Mouse (Mus musculus) myocyte (in vitro differentiated cells): Measurements from ENCODE around the gene Tfpt. TPM values are rescaled to one million over a fixed set of nuclear protein-coding genes. Genes with fewer than 3 reads are reported as not detected.

Experiments used
- H3K27me3 ChIP-seq: one replicate; pipeline ENCODE4 v1.6.1; 2011; ENCODE audit not compliant: control insufficient read depth, insufficient read depth, insufficient read length
- H3K36me3 ChIP-seq: one replicate; pipeline ENCODE4 v1.6.1; 2011; ENCODE audit not compliant: control insufficient read depth, insufficient read depth
- H3K4me2 ChIP-seq: one replicate; pipeline ENCODE4 v1.6.1; 2011; ENCODE audit warnings: low read depth, control low read depth
- H3K4me3 ChIP-seq: one replicate; pipeline ENCODE4 v1.5.1; 2011; ENCODE audit warnings: mild to moderate bottlenecking, control low read depth, moderate library complexity
- H3K79me2 ChIP-seq: one replicate; pipeline ENCODE4 v1.6.1; 2011; ENCODE audit not compliant: control insufficient read depth, insufficient read depth
- H3ac ChIP-seq: one replicate; pipeline ENCODE4 v1.6.1; 2011; ENCODE audit not compliant: control insufficient read depth, insufficient read length
- CEBPB ChIP-seq: IDR thresholded peaks from 2 replicates; pipeline ENCODE4 v1.6.1; 2011; ENCODE audit warnings: mild to moderate bottlenecking, moderate library complexity; ENCODE audit not compliant: poor library complexity, insufficient read depth, severe bottlenecking
- E2F4 ChIP-seq: IDR thresholded peaks from one replicate; pipeline ENCODE4 v1.6.1; 2011; ENCODE audit warnings: mild to moderate bottlenecking, control low read depth, moderate library complexity; ENCODE audit not compliant: insufficient read depth
- MAX ChIP-seq: IDR thresholded peaks from one replicate; pipeline ENCODE4 v1.6.1; 2011; ENCODE audit warnings: low read depth, mild to moderate bottlenecking, control low read depth
- MYOD1 ChIP-seq, 3 experiments: IDR thresholded peaks; one replicate each; pipeline ENCODE4 v1.6.1; 2011; ENCODE audit warnings: control low read depth in 2 of 3, low read depth in 2 of 3, mild to moderate bottlenecking in 2 of 3, moderate library complexity in 1 of 3; ENCODE audit not compliant: insufficient read length in 2 of 3, control insufficient read depth in 1 of 3
- MYOG ChIP-seq, 3 experiments: IDR thresholded peaks; one replicate each; pipeline ENCODE4 v1.6.1; 2011; ENCODE audit warnings: control low read depth in 2 of 3, low read depth in 2 of 3, mild to moderate bottlenecking in 2 of 3; ENCODE audit not compliant: insufficient read length in 2 of 3, control insufficient read depth in 1 of 3, insufficient read depth in 1 of 3
- POLR2A ChIP-seq: IDR thresholded peaks from one replicate; pipeline ENCODE4 v1.6.1; 2011; ENCODE audit warnings: low read depth, mild to moderate bottlenecking, control low read depth, moderate library complexity; ENCODE audit not compliant: insufficient read length
- POLR2AphosphoS2 ChIP-seq: IDR thresholded peaks from one replicate; pipeline ENCODE4 v1.6.1; 2011; ENCODE audit warnings: low read depth, control low read depth; ENCODE audit not compliant: insufficient read length
- REST ChIP-seq: IDR thresholded peaks from one replicate; pipeline ENCODE4 v1.6.1; 2011; ENCODE audit warnings: mild to moderate bottlenecking, control low read depth, moderate library complexity; ENCODE audit not compliant: insufficient read depth, insufficient read length
- SRF ChIP-seq: IDR thresholded peaks from one replicate; pipeline ENCODE4 v1.6.1; 2011; ENCODE audit warnings: low read depth; ENCODE audit not compliant: control insufficient read depth, insufficient read length
- TCF12 ChIP-seq: IDR thresholded peaks from one replicate; pipeline ENCODE4 v1.6.1; 2011; ENCODE audit warnings: mild to moderate bottlenecking, control low read depth; ENCODE audit not compliant: poor library complexity, insufficient read depth, severe bottlenecking
- TCF3 ChIP-seq: IDR thresholded peaks from one replicate; pipeline ENCODE4 v1.6.1; 2011; ENCODE audit warnings: low read depth, control low read depth; ENCODE audit not compliant: insufficient read length
- USF1 ChIP-seq: IDR thresholded peaks from one replicate; pipeline ENCODE4 v1.6.1; 2011; ENCODE audit warnings: low read depth, mild to moderate bottlenecking, control low read depth, moderate library complexity
- polyA plus RNA-seq: library from polyadenylated mRNA; unstranded; fragments of >200 nt; fragmentation: generic; extraction: Trizol; gene quantifications from one replicate; pipeline ENCODE4 v1.2.1, GENCODE M21; 2012; ENCODE audit warnings: missing spikeins

Tfpt gene
- polyA plus RNA-seq, 1 experiment = 27.2 TPM

DNA sequence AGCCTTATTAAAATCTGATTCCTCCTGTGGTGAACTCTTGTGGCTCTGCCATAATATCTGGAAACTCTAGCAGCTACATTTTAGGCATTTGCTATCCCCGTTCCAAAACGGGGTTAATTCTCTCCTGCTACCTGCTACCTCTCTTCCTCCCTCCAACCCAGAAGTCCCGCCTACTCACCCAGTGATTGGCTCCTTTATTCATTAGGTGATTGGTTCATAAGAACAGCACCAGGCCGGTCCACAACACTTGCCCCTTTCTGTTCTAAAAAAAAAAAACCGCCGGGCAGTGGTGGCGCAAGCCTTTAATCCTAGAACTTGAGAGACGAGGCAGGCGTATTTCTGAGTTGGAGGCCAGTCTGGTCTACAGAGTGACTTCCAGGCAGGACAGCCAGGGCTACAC lies 34.6 kb downstream of the Tfpt start:
- H3K4me3 ChIP-seq = no peak overlapping the region
- no peak overlapping the region for H3K4me2 ChIP-seq
- TF ChIP-seq POLR2A (no peak), SRF (no peak), MYOD1 (IDR thresholded peaks at IDR 0.05; ENCODE audit: control insufficient read depth in 1 of 3, insufficient read length in 2 of 3, low read depth in 2 of 3) (no peak), USF1 (no peak), TCF12 (no peak), TCF3 (no peak), MYOG (IDR thresholded peaks at IDR 0.05; ENCODE audit: control insufficient read depth in 1 of 3, insufficient read depth in 1 of 3, insufficient read length in 2 of 3, low read depth in 2 of 3) (no peak), MAX (no peak), CEBPB (no peak), E2F4 (no peak), POLR2AphosphoS2 (no peak), REST (no peak)
- no peaks in the 10 kb centered on the region for H3K79me2 ChIP-seq
- no peaks in the 10 kb centered on the region for H3K27me3 ChIP-seq
- H3ac ChIP-seq = no peak overlapping the region
- H3K36me3 ChIP-seq = no peaks in the 10 kb centered on the region

DNA sequence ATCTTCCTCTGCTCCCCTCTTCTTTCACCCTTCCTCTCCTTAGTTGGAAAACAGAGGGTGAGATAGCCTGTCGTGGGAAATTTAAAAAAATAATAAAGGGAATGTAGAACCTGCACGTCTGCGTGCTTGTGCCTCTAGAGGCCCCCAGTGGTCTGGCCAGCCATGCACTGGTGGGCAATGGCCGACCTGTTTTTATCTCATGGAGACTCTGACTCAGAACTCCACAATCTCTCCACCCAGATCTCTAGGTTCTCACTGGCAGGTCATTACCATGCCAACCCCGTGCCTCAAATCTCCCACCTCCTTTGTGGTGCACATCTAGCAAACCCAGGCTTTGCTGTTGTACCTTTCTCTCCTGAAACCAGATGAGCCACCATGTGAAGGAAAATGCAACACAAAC lies 35.0 kb downstream of the Tfpt start:
- H3K4me3 ChIP-seq = no peak overlapping the region
- no peaks in the 10 kb centered on the region for H3K79me2 ChIP-seq
- no peak overlapping the region for H3K4me2 ChIP-seq
- TF ChIP-seq MAX (no peak), TCF12 (no peak)
- H3K27me3 ChIP-seq = no peaks in the 10 kb centered on the region
- H3K36me3 ChIP-seq = no peaks in the 10 kb centered on the region
- no peak overlapping the region for H3ac ChIP-seq

- no peak overlapping the region for H3ac ChIP-seq
Measured at GRCm38 (mm10) chr7:3593855-3594254, 35.9 kb downstream of the Tfpt start.

DNA sequence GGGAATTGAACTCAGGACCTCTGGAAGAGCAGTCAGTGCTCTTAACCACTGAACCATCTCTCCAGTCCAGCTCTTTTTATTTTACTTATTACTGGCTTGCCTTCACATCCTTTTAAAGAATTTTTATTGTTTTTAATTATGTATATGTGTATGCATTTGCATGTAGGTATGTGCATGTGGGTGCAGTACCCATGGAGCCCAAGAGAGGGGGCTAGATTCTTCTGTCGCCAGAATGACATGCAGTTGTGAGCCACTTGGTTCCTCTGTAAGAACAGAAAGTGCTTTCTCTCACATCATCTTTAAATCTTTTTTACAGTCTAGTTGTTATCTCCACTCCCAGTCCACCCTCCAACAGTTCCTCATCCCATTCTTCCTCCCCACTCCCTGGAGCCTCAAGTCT lies 38.2 kb downstream of the Tfpt start:
- Histone ChIP-seq H3ac (no peak overlapping the region), H3K36me3 (no peaks in the 10 kb centered on the region), H3K4me2 (no peak overlapping the region), H3K4me3 (no peak overlapping the region), H3K27me3 (no peaks in the 10 kb centered on the region), H3K79me2 (no peaks in the 10 kb centered on the region)
- TF ChIP-seq SRF = no peak
- no peak for TF ChIP-seq MAX
- TF ChIP-seq TCF12 = no peak
- no peak for TF ChIP-seq MYOD1 (IDR thresholded peaks at IDR 0.05; ENCODE audit: control insufficient read depth in 1 of 3, insufficient read length in 2 of 3, low read depth in 2 of 3)
- no peak for TF ChIP-seq USF1
- no peak for TF ChIP-seq CEBPB
- TF ChIP-seq REST = no peak
- TF ChIP-seq POLR2AphosphoS2 = no peak
- no peak for TF ChIP-seq E2F4
- no peak for TF ChIP-seq TCF3
- TF ChIP-seq POLR2A = no peak
- TF ChIP-seq MYOG (IDR thresholded peaks at IDR 0.05; ENCODE audit: control insufficient read depth in 1 of 3, insufficient read depth in 1 of 3, insufficient read length in 2 of 3, low read depth in 2 of 3) = no peak

More at GRCm38 (mm10) chr7:3593855-3594254, 35.9 kb downstream of the Tfpt start:
- H3K79me2 ChIP-seq = no peaks in the 10 kb centered on the region
- no peaks in the 10 kb centered on the region for H3K36me3 ChIP-seq
- no peak for TF ChIP-seq MYOD1 (IDR thresholded peaks at IDR 0.05; ENCODE audit: control insufficient read depth in 1 of 3, insufficient read length in 2 of 3, low read depth in 2 of 3)
- H3K4me3 ChIP-seq = no peak overlapping the region
- no peaks in the 10 kb centered on the region for H3K27me3 ChIP-seq
- no peak overlapping the region for H3K4me2 ChIP-seq

DNA sequence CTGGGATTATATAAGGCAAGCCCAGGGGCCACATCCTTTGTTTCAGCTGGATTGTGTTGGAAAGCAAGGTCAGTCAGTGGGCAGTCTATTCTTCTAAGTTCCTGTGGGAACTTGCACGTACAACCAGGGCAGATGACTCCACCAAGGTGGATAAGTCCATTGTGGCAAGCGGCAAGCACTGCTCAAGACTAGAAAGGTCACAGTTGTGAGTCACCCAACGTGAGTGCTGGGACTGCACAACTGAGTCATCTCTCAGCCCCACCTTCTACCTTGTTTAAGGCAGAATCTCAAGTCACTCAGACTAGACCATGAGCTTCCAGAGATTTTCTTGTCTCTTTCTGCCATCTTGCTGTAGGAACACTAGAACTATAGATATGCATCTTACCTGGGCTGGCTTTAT lies 39.2 kb downstream of the Tfpt start:
- TF ChIP-seq REST = no peak
- TF ChIP-seq POLR2A = no peak
- TF ChIP-seq USF1 = no peak
- TF ChIP-seq POLR2AphosphoS2 = no peak
- no peak for TF ChIP-seq SRF
- no peak for TF ChIP-seq CEBPB
- TF ChIP-seq MYOD1 (IDR thresholded peaks at IDR 0.05; ENCODE audit: control insufficient read depth in 1 of 3, insufficient read length in 2 of 3, low read depth in 2 of 3) = no peak
- no peak for TF ChIP-seq E2F4
- no peak for TF ChIP-seq MAX
- TF ChIP-seq MYOG (IDR thresholded peaks at IDR 0.05; ENCODE audit: control insufficient read depth in 1 of 3, insufficient read depth in 1 of 3, insufficient read length in 2 of 3, low read depth in 2 of 3) = no peak
- no peak for TF ChIP-seq TCF3
- TF ChIP-seq TCF12 = no peak
- Histone ChIP-seq H3K4me2 (no peak overlapping the region), H3K27me3 (no peaks in the 10 kb centered on the region)

GRCm38 (mm10) chr7:3587292-3587691 lies 42.4 kb downstream of the Tfpt start:
- Histone ChIP-seq H3K4me3 (no peak overlapping the region), H3ac (no peak overlapping the region), H3K27me3 (no peaks in the 10 kb centered on the region), H3K79me2 (no peaks in the 10 kb centered on the region), H3K4me2 (no peak overlapping the region), H3K36me3 (no peaks in the 10 kb centered on the region)
- no peak for TF ChIP-seq POLR2AphosphoS2
- no peak for TF ChIP-seq E2F4
- no peak for TF ChIP-seq POLR2A
- TF ChIP-seq USF1 = no peak
- no peak for TF ChIP-seq REST
- TF ChIP-seq TCF12 = no peak
- no peak for TF ChIP-seq TCF3
- no peak for TF ChIP-seq MYOD1 (IDR thresholded peaks at IDR 0.05; ENCODE audit: control insufficient read depth in 1 of 3, insufficient read length in 2 of 3, low read depth in 2 of 3)
- TF ChIP-seq MYOG (IDR thresholded peaks at IDR 0.05; ENCODE audit: control insufficient read depth in 1 of 3, insufficient read depth in 1 of 3, insufficient read length in 2 of 3, low read depth in 2 of 3) = no peak
- TF ChIP-seq SRF = no peak
- no peak for TF ChIP-seq MAX
- TF ChIP-seq CEBPB = no peak

More for the DNA sequence above, 39.2 kb downstream of the Tfpt start:
- Histone ChIP-seq H3K4me3 (no peak overlapping the region), H3K36me3 (no peaks in the 10 kb centered on the region), H3ac (no peak overlapping the region), H3K79me2 (no peaks in the 10 kb centered on the region)
